Mouse (Mus musculus) liver, embryonic 14.5 days (tissue): ENCODE data around the gene Asgr2.

Experiments used
- CTCF ChIP-seq: IDR thresholded peaks from 2 replicates; pipeline ENCODE4 v1.5.1; 2016; ENCODE audit warnings: antibody characterized with exemption, low read depth, control low read depth
- EP300 ChIP-seq: IDR thresholded peaks from 2 replicates; pipeline ENCODE4 v1.6.1; 2016; ENCODE audit warnings: antibody characterized with exemption, low read depth

GRCm38 (mm10) chr11:70059930-70060329 is 32.5 kb upstream of the Asgr2 start:
- no peak for TF ChIP-seq CTCF
- TF ChIP-seq EP300 = no peak
